Mouse (Mus musculus) T-cell, adult 66 days (primary cell): Measurements from ENCODE around the gene Try5. TPM values are rescaled to one million over a fixed set of nuclear protein-coding genes. Genes with fewer than 3 reads are reported as not detected.

Experiments used
- total RNA-seq, 2 experiments: library from RNA; stranded (reverse); gene quantifications; 3 replicates in 1 of 2; 4 replicates in 1 of 2; pipeline ENCODE4 v1.2.4; 2023

Try5 gene
- total RNA-seq, result under 1 TPM in 1 of 2 experiments, not detected in 1; 0.99 TPM

GRCm38 (mm10) chr6:41316741-41317140 is at the start of gene Try5:
Try5 (minus strand) TSS chr6:41316841.

GRCm38 (mm10) chr6:41353932-41354331 is 37.3 kb upstream of the Try5 start, which contains the start of gene Try10:
Try10 (plus strand) TSS chr6:41354105.

GRCm38 (mm10) chr6:41301969-41302368 is 14.7 kb downstream of the Try5 start, which contains the start of gene Try4:
Try4 (plus strand) TSS chr6:41302269.

Other genes starting within 250 kb of the Try5 start
- not detected for gene Try4, start 14.6 kb downstream of the Try5 start, total RNA-seq
- not detected for gene Try10, start 37.3 kb upstream of the Try5 start, total RNA-seq
- not detected for gene Prss3, start 60.8 kb upstream of the Try5 start, total RNA-seq
- gene Gm5771, start 75.5 kb upstream of the Try5 start, total RNA-seq, result not detected
- not detected for gene Gm10334, start 129.3 kb upstream of the Try5 start, total RNA-seq
- not detected for gene Prss1, start 142.1 kb upstream of the Try5 start, total RNA-seq
- gene Prss2, start 204.9 kb upstream of the Try5 start, total RNA-seq, result 1 to 10 TPM in 1 of 2 experiments, under 1 TPM in 1; 0.74 to 1.4 TPM